Mouse (Mus musculus) CH12.LX (cell line): ENCODE measurements around the gene Crocc. TPM values are rescaled to one million over a fixed set of nuclear protein-coding genes. Genes with fewer than 3 reads are reported as not detected.

Source experiments
- DNase-seq: peaks from one replicate; pipeline ENCODE4 v3.0.0-alpha.2; 2013; ENCODE audit errors: extremely low read depth
- H3K27ac ChIP-seq: 2 replicates; pipeline ENCODE4 v1.5.1; 2012; ENCODE audit warnings: low read depth, mild to moderate bottlenecking, control low read depth, moderate library complexity; ENCODE audit not compliant: insufficient read depth
- H3K27me3 ChIP-seq: replicated peaks from 2 replicates; pipeline ENCODE3; 2012; ENCODE audit warnings: inconsistent platforms
- H3K36me3 ChIP-seq, 2 experiments: replicated peaks in 1 of 2; 2 replicates each; pipeline versions ENCODE3 to v1.6.1; 2012; ENCODE audit warnings: inconsistent platforms in 1 of 2, low read length in 1 of 2, mild to moderate bottlenecking in 1 of 2, mixed read lengths in 1 of 2, moderate library complexity in 1 of 2; ENCODE audit not compliant: control insufficient read depth in 1 of 2, insufficient read depth in 1 of 2
- H3K4me1 ChIP-seq, 2 experiments: 2 replicates each; pipeline ENCODE4 v1.6.1; 2012; ENCODE audit warnings: inconsistent platforms in 1 of 2, moderate library complexity in 1 of 2; ENCODE audit not compliant: insufficient read depth in 2 of 2, control insufficient read depth in 1 of 2
- H3K4me2 ChIP-seq: 2 replicates; pipeline ENCODE4 v1.6.1; 2012; ENCODE audit warnings: low read depth, mild to moderate bottlenecking, control low read depth; ENCODE audit not compliant: poor library complexity, insufficient read depth, severe bottlenecking
- H3K4me3 ChIP-seq, 3 experiments: fragments of 150-350 bp in 1 of 3; sonication (generic) in 1 of 3; replicated peaks in 1 of 3; 2 replicates each; pipeline versions ENCODE3 to v1.5.1; 2011 to 2012; ENCODE audit warnings: low read depth in 2 of 3, low read length in 2 of 3, mild to moderate bottlenecking in 2 of 3, moderate library complexity in 2 of 3, control low read depth in 1 of 3, improper control_type of control experiment in 1 of 3, inconsistent platforms in 1 of 3, mixed read lengths in 1 of 3; ENCODE audit not compliant: poor library complexity in 1 of 3
- H3K79me2 ChIP-seq: replicated peaks from 2 replicates; pipeline ENCODE4 v1.6.1; 2012; ENCODE audit warnings: mild to moderate bottlenecking, moderate library complexity; ENCODE audit not compliant: control insufficient read depth, poor library complexity, insufficient read depth, severe bottlenecking; ENCODE audit errors: extremely low read depth
- H3K9ac ChIP-seq: 2 replicates; pipeline ENCODE4 v1.6.1; 2012; ENCODE audit warnings: low read depth, mild to moderate bottlenecking, control low read depth, moderate library complexity; ENCODE audit not compliant: insufficient read depth
- H3K9me3 ChIP-seq: replicated peaks from 2 replicates; pipeline ENCODE3; 2012; ENCODE audit warnings: low read length, inconsistent platforms, mixed read lengths
- CHD1 ChIP-seq: IDR thresholded peaks from 2 replicates; pipeline ENCODE4 v1.6.1; 2012; ENCODE audit warnings: low read depth, low read length, improper control_type of control experiment, inconsistent platforms
- CHD2 ChIP-seq: IDR thresholded peaks from 2 replicates; pipeline ENCODE4 v1.6.1; 2011; ENCODE audit warnings: low read length, improper control_type of control experiment
- CTCF ChIP-seq, 2 experiments: IDR thresholded peaks in 1 of 2; conservative IDR thresholded peaks in 1 of 2; 2 replicates each; pipeline ENCODE4 v1.5.1; 2011 to 2012; ENCODE audit warnings: low read depth in 2 of 2, low read length in 2 of 2, improper control_type of control experiment in 1 of 2, inconsistent platforms in 1 of 2, mild to moderate bottlenecking in 1 of 2, moderate library complexity in 1 of 2
- E2F4 ChIP-seq: IDR thresholded peaks from 2 replicates; pipeline ENCODE4 v1.6.1; 2011; ENCODE audit warnings: low read depth, low read length, improper control_type of control experiment; ENCODE audit not compliant: insufficient replicate concordance
- ELF1 ChIP-seq: IDR thresholded peaks from 2 replicates; pipeline ENCODE4 v1.6.1; 2014; ENCODE audit warnings: low read depth, mild to moderate bottlenecking, inconsistent platforms, low read length, improper control_type of control experiment
- ETS1 ChIP-seq: conservative IDR thresholded peaks from 2 replicates; pipeline ENCODE4 v1.6.1; 2012; ENCODE audit warnings: low read depth, mild to moderate bottlenecking, inconsistent platforms, low read length, improper control_type of control experiment, moderate library complexity
- GABPA ChIP-seq: IDR thresholded peaks from 2 replicates; pipeline ENCODE4 v1.6.1; 2012; ENCODE audit warnings: low read depth, low read length, improper control_type of control experiment, inconsistent platforms; ENCODE audit not compliant: insufficient replicate concordance
- JUND ChIP-seq: conservative IDR thresholded peaks from 2 replicates; pipeline ENCODE4 v1.6.1; 2011; ENCODE audit warnings: low read depth, low read length, improper control_type of control experiment
- KAT2A ChIP-seq: IDR thresholded peaks from 2 replicates; pipeline ENCODE4 v1.6.1; 2012; ENCODE audit warnings: low read length, improper control_type of control experiment, inconsistent platforms; ENCODE audit not compliant: insufficient replicate concordance
- MAFK ChIP-seq: IDR thresholded peaks from 2 replicates; pipeline ENCODE4 v1.6.1; 2011; ENCODE audit warnings: low read length, improper control_type of control experiment; ENCODE audit not compliant: insufficient replicate concordance
- MAX ChIP-seq: IDR thresholded peaks from 2 replicates; pipeline ENCODE4 v1.6.1; 2011; ENCODE audit warnings: low read length, improper control_type of control experiment
- MEF2A ChIP-seq: IDR thresholded peaks from 2 replicates; pipeline ENCODE4 v1.6.1; 2014; ENCODE audit warnings: low read depth, mild to moderate bottlenecking, inconsistent platforms, low read length, improper control_type of control experiment, borderline replicate concordance
- MXI1 ChIP-seq: IDR thresholded peaks from 2 replicates; pipeline ENCODE4 v1.6.1; 2011; ENCODE audit warnings: mild to moderate bottlenecking, low read depth, low read length, improper control_type of control experiment
- MYC ChIP-seq: IDR thresholded peaks from 2 replicates; pipeline ENCODE4 v1.6.1; 2011; ENCODE audit warnings: low read depth, mild to moderate bottlenecking, improper control_type of control experiment, low read length
- NELFE ChIP-seq: IDR thresholded peaks from 2 replicates; pipeline ENCODE4 v1.6.1; 2011; ENCODE audit warnings: low read depth, low read length, improper control_type of control experiment
- POLR2A ChIP-seq: IDR thresholded peaks from 2 replicates; pipeline ENCODE4 v1.6.1; 2011; ENCODE audit warnings: low read depth, mild to moderate bottlenecking, improper control_type of control experiment, low read length
- POLR2AphosphoS2 ChIP-seq: IDR thresholded peaks from 2 replicates; pipeline ENCODE4 v1.6.1; 2011; ENCODE audit warnings: low read depth, low read length, improper control_type of control experiment
- RAD21 ChIP-seq: IDR thresholded peaks from 2 replicates; pipeline ENCODE4 v1.6.1; 2011; ENCODE audit warnings: low read depth, mild to moderate bottlenecking, low read length, improper control_type of control experiment, moderate library complexity
- RCOR1 ChIP-seq: conservative IDR thresholded peaks from 2 replicates; pipeline ENCODE4 v1.6.1; 2012; ENCODE audit warnings: low read depth, mild to moderate bottlenecking, inconsistent platforms, low read length, improper control_type of control experiment
- SIN3A ChIP-seq: IDR thresholded peaks from 2 replicates; pipeline ENCODE4 v1.6.1; 2012; ENCODE audit warnings: low read length, improper control_type of control experiment, inconsistent platforms
- USF2 ChIP-seq: conservative IDR thresholded peaks from 2 replicates; pipeline ENCODE4 v1.6.1; 2011; ENCODE audit warnings: low read depth, low read length, improper control_type of control experiment
- ZC3H11A ChIP-seq: IDR thresholded peaks from 2 replicates; pipeline ENCODE4 v1.6.1; 2012; ENCODE audit warnings: low read depth, mild to moderate bottlenecking, inconsistent platforms, low read length, improper control_type of control experiment
- ZKSCAN1 ChIP-seq: IDR thresholded peaks from 2 replicates; pipeline ENCODE4 v1.6.1; 2012; ENCODE audit warnings: low read depth, inconsistent platforms, low read length, improper control_type of control experiment, borderline replicate concordance
- ZNF384 ChIP-seq: IDR thresholded peaks from 2 replicates; pipeline ENCODE4 v1.6.1; 2012; ENCODE audit warnings: low read depth, low read length, improper control_type of control experiment, inconsistent platforms
- dilution Hi-C: fragments of 300-500 bp; cut with MboI; formaldehyde crosslinking; loops from 2 replicates; pipeline ENCODE4 v1.14.3; 2020; ENCODE audit warnings: low sequenced_read_pairs; ENCODE audit not compliant: extremely low pct_unique_long_range_greater_than_20kb, extremely low pct_ligation_motif_present
- in situ Hi-C: fragments of 300-500 bp; cut with MboI; formaldehyde crosslinking; loops from 3 replicates; pipeline ENCODE4 v1.14.3; 2019; ENCODE audit warnings: low sequenced_read_pairs, low pct_ligation_motif_present, low pct_unique_long_range_greater_than_20kb, mixed read lengths
- polyA plus RNA-seq: library from polyadenylated mRNA; unstranded; fragments of >175 nt; gene quantifications from 2 replicates; pipeline ENCODE4 v1.2.1, GENCODE M21; 2012; ENCODE audit warnings: low read depth; ENCODE audit not compliant: insufficient read length
- total RNA-seq, 2 experiments: library from RNA; depleted of rRNA; stranded (reverse); fragments of 300-350 nt in 1 of 2; fragments of >200 nt in 1 of 2; gene quantifications; 2 replicates each; pipeline ENCODE4 v1.2.3; 2012 to 2014

The Crocc gene
- total and polyA plus RNA-seq, 3 experiments, result 3.5 to 8.3 (median 4.8) TPM

GRCm38 (mm10) chr4:140996812-140997211 lies 63.5 kb downstream of the Crocc start:
- no peak for DNase-seq
- Histone ChIP-seq H3K27ac (no peak overlapping the region), H3K4me1 (no peaks in the 10 kb centered on the region), H3K9ac (no peak overlapping the region), H3K9me3 (no peaks in the 10 kb centered on the region), H3K4me3 (no peak overlapping the region), H3K4me2 (no peak overlapping the region), H3K27me3 (no peaks in the 10 kb centered on the region)
- in situ Hi-C loops, result no loop called here
- TF ChIP-seq RAD21, result no peak
- no peak for TF ChIP-seq POLR2A
- TF ChIP-seq MEF2A, result no peak
- no peak for TF ChIP-seq RCOR1
- TF ChIP-seq GABPA, result no peak
- no peak for TF ChIP-seq MXI1
- no peak for TF ChIP-seq CHD2
- no peak for TF ChIP-seq ZKSCAN1
- TF ChIP-seq ZNF384, result no peak
- no peak for TF ChIP-seq MYC
- no peak for TF ChIP-seq CTCF (conservative IDR thresholded peaks at IDR 0.05 in 1 of 2, IDR thresholded peaks at IDR 0.05 in 1 of 2; ENCODE audit: low read depth in 2 of 2, low read length in 2 of 2)
- no peak for TF ChIP-seq MAFK
- no peak for TF ChIP-seq E2F4
- TF ChIP-seq NELFE, result no peak
- no peak for TF ChIP-seq USF2
- TF ChIP-seq ZC3H11A, result no peak
- TF ChIP-seq SIN3A, result no peak
- no peak for TF ChIP-seq ELF1
- TF ChIP-seq, all 38 proteins: peak for 0
- no peaks in the 10 kb centered on the region for H3K79me2 ChIP-seq
- peaks cover 85 to 96% of the 10 kb centered on the region in 2 experiments for H3K36me3 ChIP-seq
- dilution Hi-C loops, result no loop called here

- no peak for TF ChIP-seq JUND
- no peak for TF ChIP-seq POLR2AphosphoS2
- TF ChIP-seq ZKSCAN1, result no peak
- no peak for TF ChIP-seq MAX
- TF ChIP-seq KAT2A, result no peak
- no peak for TF ChIP-seq ETS1
- TF ChIP-seq CHD1, result no peak
- H3K4me3 ChIP-seq, result no peak overlapping the region
- no peak for DNase-seq
- no peak overlapping the region for H3K9ac ChIP-seq
- peaks cover 0 to under 1% of the 10 kb centered on the region in 2 experiments; a peak in 1 of 4 replicates for H3K4me1 ChIP-seq
- no peak overlapping the region for H3K27ac ChIP-seq
- peaks cover 74 to 93% of the 10 kb centered on the region in 2 experiments for H3K36me3 ChIP-seq
- H3K79me2 ChIP-seq, result no peaks in the 10 kb centered on the region
- H3K9me3 ChIP-seq, result no peaks in the 10 kb centered on the region
- in situ Hi-C loops, result no loop called here
- dilution Hi-C loops, result no loop called here
- H3K4me2 ChIP-seq, result no peak overlapping the region
- H3K27me3 ChIP-seq, result no peaks in the 10 kb centered on the region
These were observed 64.5 kb downstream of the Crocc start for GRCm38 (mm10) chr4:140995811-140996210.
